Mouse (Mus musculus): ENCODE data around the gene Eif4a1. TPM values are rescaled to one million over a fixed set of nuclear protein-coding genes. Genes with fewer than 3 reads are reported as not detected.
A peak's percentile ranks its signal among the peaks of the same experiment; 100 is the strongest.

The Eif4a1 gene
- polyA plus RNA-seq, 1 experiment from 2014 or later = 729 TPM

GRCm38 (mm10) chr11:69684128-69684745, 12.0 kb upstream of the Eif4a1 start:
- H3K4me3 ChIP-seq (ENCODE audit: low read length) = no peak overlapping the region
- WGBS = 83% methylated on average over 12 of the region's 12 CpGs
- no peak overlapping the region for H3K9ac ChIP-seq (ENCODE audit: low read depth, low read length)
- no peaks in the 10 kb centered on the region for H3K27me3 ChIP-seq (ENCODE audit: control insufficient read depth, insufficient read depth, low read length)
- peaks cover 12% of the 10 kb centered on the region; the same call in 1 of the 2 replicates for H3K36me3 ChIP-seq (ENCODE audit: control insufficient read depth, insufficient read depth, low read length)
- no peak overlapping the region for H3K4me2 ChIP-seq (replicated peaks; ENCODE audit: low read depth, low read length)
- H3K4me1 ChIP-seq (ENCODE audit: control insufficient read depth, insufficient read depth, low read length) = peaks cover 29% of the 10 kb centered on the region; the same call in 1 of the 2 replicates
- no peak overlapping the region for H3K27ac ChIP-seq (ENCODE audit: low read depth, low read length)
- no peak for ATAC-seq (ENCODE audit: low FRiP score, low TSS enrichment)
- H3K9me3 ChIP-seq (ENCODE audit: control insufficient read depth, low read length) = no peaks in the 10 kb centered on the region

- Histone ChIP-seq H3K9ac (ENCODE audit: low read depth, low read length) (peak overlapping the region; percentile 40; the same call in 1 of the 2 replicates), H3K4me3 (ENCODE audit: low read length) (no peak overlapping the region), H3K36me3 (ENCODE audit: control insufficient read depth, insufficient read depth, low read length) (peaks cover 17% of the 10 kb centered on the region; the same call in 1 of the 2 replicates), H3K27me3 (ENCODE audit: control insufficient read depth, insufficient read depth, low read length) (no peaks in the 10 kb centered on the region), H3K27ac (ENCODE audit: low read depth, low read length) (peak overlapping the region; percentile 17; the same call in 1 of the 2 replicates), H3K9me3 (ENCODE audit: control insufficient read depth, low read length) (no peaks in the 10 kb centered on the region), H3K4me1 (ENCODE audit: control insufficient read depth, insufficient read depth, low read length) (peaks cover 29% of the 10 kb centered on the region; the same call in 1 of the 2 replicates), H3K4me2 (replicated peaks; ENCODE audit: low read depth, low read length) (no peak overlapping the region)
- ATAC-seq (ENCODE audit: low FRiP score, low TSS enrichment) = no peak
- 82% methylated on average over 7 of the region's 7 CpGs for WGBS
Measured at GRCm38 (mm10) chr11:69683576-69683975, 11.4 kb upstream of the Eif4a1 start.

DNA sequence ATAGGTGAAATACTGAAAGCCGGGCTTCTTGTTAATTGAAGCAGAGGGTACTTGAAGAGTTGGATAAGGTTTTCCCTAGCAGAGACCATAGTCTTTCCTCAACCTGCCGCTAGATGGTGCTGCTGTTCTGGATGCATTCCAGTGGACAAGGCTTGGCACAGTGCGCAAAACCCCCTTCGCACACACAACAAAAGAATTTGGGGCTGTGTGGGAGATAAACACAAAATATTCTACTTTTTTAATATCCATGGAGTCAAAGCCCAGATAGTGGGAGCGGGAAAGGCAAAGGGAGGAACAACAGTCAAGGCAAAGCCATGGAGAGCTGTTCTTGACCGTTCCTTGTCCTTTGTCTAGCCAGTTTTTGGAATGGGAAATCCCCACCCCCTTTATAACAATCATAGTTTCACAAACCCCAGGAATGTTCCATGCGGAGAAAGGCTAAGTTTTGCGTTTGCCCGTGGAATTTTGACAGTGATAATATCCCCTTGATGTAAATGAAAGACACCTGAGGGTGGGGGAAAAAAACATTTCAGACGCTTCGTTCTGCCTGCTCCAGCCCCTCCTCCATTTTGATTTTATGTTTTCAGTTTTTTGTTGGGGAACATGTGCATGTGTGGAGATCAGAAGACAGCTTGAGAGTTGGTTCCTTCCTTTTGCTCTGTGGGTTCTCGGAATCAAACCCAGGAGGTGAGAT, 10.8 kb upstream of the Eif4a1 start:
- 27% methylated on average over 12 of the region's 12 CpGs for WGBS
- Histone ChIP-seq H3K9ac (ENCODE audit: low read depth, low read length) (peak overlapping the region; percentile 40; the same call in 1 of the 2 replicates), H3K4me2 (replicated peaks; ENCODE audit: low read depth, low read length) (peak overlapping the region; percentile 72), H3K27ac (ENCODE audit: low read depth, low read length) (peak overlapping the region; percentile 17; the same call in 1 of the 2 replicates), H3K4me3 (ENCODE audit: low read length) (peak overlapping the region; percentile 83), H3K36me3 (ENCODE audit: control insufficient read depth, insufficient read depth, low read length) (peaks cover 23% of the 10 kb centered on the region), H3K9me3 (ENCODE audit: control insufficient read depth, low read length) (no peaks in the 10 kb centered on the region), H3K4me1 (ENCODE audit: control insufficient read depth, insufficient read depth, low read length) (peaks cover 29% of the 10 kb centered on the region; the same call in 1 of the 2 replicates), H3K27me3 (ENCODE audit: control insufficient read depth, insufficient read depth, low read length) (no peaks in the 10 kb centered on the region)
- peak; percentile 29; the same call in 1 of the 2 replicates for ATAC-seq (ENCODE audit: low FRiP score, low TSS enrichment)

DNA sequence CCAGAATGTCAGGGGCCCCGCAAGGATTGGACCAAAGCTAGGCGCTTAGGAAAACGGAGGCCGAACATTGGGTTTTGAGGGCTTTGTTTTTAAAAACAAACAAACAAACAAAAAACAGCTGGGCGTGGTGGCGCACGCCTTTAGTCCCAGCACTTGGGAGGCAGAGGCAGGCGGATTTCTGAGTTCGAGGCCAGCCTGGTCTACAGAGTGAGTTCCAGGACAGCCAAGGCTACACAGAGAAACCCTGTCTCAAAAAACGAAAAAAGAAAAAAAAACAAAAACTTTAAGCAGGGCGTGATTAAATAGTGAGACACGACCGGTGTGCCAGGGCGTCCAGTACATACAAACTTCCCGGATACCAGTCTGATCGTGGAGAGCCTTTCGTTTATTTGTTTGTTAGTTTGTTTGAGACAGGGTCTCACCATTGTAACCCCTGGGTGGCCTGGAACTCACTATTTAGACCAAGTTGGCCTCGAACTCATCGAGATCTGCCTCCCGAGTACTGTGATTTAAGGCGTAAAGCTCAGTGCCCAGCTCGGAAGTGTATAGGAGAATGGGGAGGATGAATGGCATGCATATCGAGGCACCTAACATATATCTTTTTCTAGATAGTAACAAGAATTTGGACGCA, 10.1 kb upstream of the Eif4a1 start:
- Histone ChIP-seq H3K27ac (ENCODE audit: low read depth, low read length) (peak overlapping the region; percentile 74; the same call in 1 of the 2 replicates), H3K9ac (ENCODE audit: low read depth, low read length) (peak overlapping the region; percentile 84), H3K27me3 (ENCODE audit: control insufficient read depth, insufficient read depth, low read length) (no peaks in the 10 kb centered on the region), H3K36me3 (ENCODE audit: control insufficient read depth, insufficient read depth, low read length) (peaks cover 30% of the 10 kb centered on the region), H3K4me2 (replicated peaks; ENCODE audit: low read depth, low read length) (peak overlapping the region; percentile 72), H3K4me1 (ENCODE audit: control insufficient read depth, insufficient read depth, low read length) (peaks cover 29% of the 10 kb centered on the region; the same call in 1 of the 2 replicates), H3K9me3 (ENCODE audit: control insufficient read depth, low read length) (no peaks in the 10 kb centered on the region), H3K4me3 (ENCODE audit: low read length) (peak overlapping the region; percentile 83)
- WGBS = 22% methylated on average over 24 of the region's 24 CpGs
- no peak for ATAC-seq (ENCODE audit: low FRiP score, low TSS enrichment)

DNA sequence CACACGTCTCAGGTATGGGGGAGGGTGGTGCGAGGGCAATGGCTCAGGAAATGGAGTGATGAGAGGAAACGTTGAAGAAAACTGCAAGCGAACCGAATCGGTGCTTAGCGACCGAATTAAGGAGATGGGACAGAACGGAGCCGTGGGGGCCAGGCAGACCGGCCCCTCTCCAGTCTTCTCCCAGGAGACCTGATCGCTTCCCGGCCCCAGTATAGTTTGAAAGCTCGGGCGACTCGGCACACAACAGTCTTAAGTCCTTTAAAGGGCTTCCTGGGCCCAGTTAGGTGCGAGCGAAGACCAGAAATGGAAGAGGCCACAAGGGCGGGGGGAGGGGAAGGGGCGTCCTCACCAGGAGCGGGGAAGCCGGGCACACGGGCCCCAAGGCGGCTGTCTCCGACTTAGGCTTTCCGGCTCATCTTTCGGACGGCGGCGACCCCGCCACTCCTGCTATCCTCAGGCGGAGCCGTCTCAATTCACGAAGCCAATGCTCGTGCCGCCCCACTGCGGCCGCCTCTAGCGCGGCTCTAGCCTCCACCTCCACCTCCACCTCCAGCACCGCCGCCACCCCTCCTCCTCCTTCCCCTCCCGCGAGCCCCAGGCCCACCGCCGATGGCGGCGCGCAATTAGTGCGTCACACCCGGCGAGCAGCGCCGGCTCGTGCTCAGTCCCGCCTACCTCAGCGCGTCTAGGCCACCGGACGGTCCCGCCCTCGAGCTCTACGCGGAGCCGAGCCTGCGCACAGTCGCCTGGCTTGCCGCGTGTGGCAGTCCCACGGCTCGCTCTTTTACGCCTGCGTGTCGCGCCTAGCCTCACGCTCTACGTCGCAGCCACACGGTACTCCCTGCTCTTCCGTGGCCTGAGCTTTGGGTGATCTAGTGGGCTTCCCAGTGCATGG, 9.3 kb upstream of the Eif4a1 start, which contains the start of gene Senp3:
TSS of gene Senp3 (minus strand) at position 771 of the 895 bp plus-strand sequence.
- Histone ChIP-seq H3K4me2 (replicated peaks; ENCODE audit: low read depth, low read length) (peak within 1 kb of the TSS; percentile 72), H3K9ac (ENCODE audit: low read depth, low read length) (peak within 1 kb of the TSS; percentile 84), H3K9me3 (ENCODE audit: control insufficient read depth, low read length) (no peaks in the 10 kb centered on the region), H3K27me3 (ENCODE audit: control insufficient read depth, insufficient read depth, low read length) (no peaks in the 10 kb centered on the region), H3K4me1 (ENCODE audit: control insufficient read depth, insufficient read depth, low read length) (peaks cover 23% of the 10 kb centered on the region; the same call in 1 of the 2 replicates), H3K27ac (ENCODE audit: low read depth, low read length) (peak within 1 kb of the TSS; percentile 74; the same call in 1 of the 2 replicates), H3K4me3 (ENCODE audit: low read length) (peak within 1 kb of the TSS; percentile 83), H3K36me3 (ENCODE audit: control insufficient read depth, insufficient read depth, low read length) (peaks cover 37% of the 10 kb centered on the region)
- WGBS = under 1% methylated on average over 79 of the region's 80 CpGs
- peak; percentile 97 for ATAC-seq (ENCODE audit: low FRiP score, low TSS enrichment)

GRCm38 (mm10) chr11:69680136-69680855, 8.1 kb upstream of the Eif4a1 start:
- WGBS = 94% methylated on average over 29 of the region's 30 CpGs
- peak overlapping the region; percentile 72 for H3K4me2 ChIP-seq (replicated peaks; ENCODE audit: low read depth, low read length)
- peaks cover 50% of the 10 kb centered on the region for H3K36me3 ChIP-seq (ENCODE audit: control insufficient read depth, insufficient read depth, low read length)
- H3K4me3 ChIP-seq (ENCODE audit: low read length) = peak overlapping the region; percentile 83; the same call in 1 of the 2 replicates
- no peak for ATAC-seq (ENCODE audit: low FRiP score, low TSS enrichment)
- no peaks in the 10 kb centered on the region for H3K27me3 ChIP-seq (ENCODE audit: control insufficient read depth, insufficient read depth, low read length)
- H3K9me3 ChIP-seq (ENCODE audit: control insufficient read depth, low read length) = no peaks in the 10 kb centered on the region
- peak overlapping the region; percentile 84 for H3K9ac ChIP-seq (ENCODE audit: low read depth, low read length)
- peaks cover 13% of the 10 kb centered on the region; the same call in 1 of the 2 replicates for H3K4me1 ChIP-seq (ENCODE audit: control insufficient read depth, insufficient read depth, low read length)
- H3K27ac ChIP-seq (ENCODE audit: low read depth, low read length) = no peak overlapping the region

DNA sequence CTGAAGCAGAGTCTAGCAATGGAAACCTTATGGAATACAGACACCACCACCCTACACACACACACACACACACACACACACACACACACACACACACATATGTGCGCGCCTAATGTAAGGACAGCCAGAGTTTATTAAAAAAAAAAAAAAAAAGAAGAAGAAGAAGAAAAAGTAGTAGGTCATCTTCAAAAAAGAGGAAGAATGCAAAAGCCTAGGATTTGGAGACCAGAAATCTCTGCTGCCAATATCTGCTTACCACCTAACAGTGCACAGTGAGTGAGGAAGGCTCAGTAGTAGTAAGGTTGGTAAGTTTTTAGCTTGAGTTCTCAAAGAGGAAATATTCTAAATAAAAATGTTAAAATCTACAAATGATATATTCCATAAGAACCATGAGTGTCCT, 6.9 kb upstream of the Eif4a1 start:
- no peak overlapping the region for H3K4me2 ChIP-seq (replicated peaks; ENCODE audit: low read depth, low read length)
- ATAC-seq (ENCODE audit: low FRiP score, low TSS enrichment) = no peak
- peaks cover 62% of the 10 kb centered on the region for H3K36me3 ChIP-seq (ENCODE audit: control insufficient read depth, insufficient read depth, low read length)
- H3K4me3 ChIP-seq (ENCODE audit: low read length) = no peak overlapping the region
- H3K9ac ChIP-seq (ENCODE audit: low read depth, low read length) = no peak overlapping the region
- no peaks in the 10 kb centered on the region for H3K27me3 ChIP-seq (ENCODE audit: control insufficient read depth, insufficient read depth, low read length)
- WGBS = 100% methylated on average over 2 of the region's 2 CpGs
- peaks cover 12% of the 10 kb centered on the region; the same call in 1 of the 2 replicates for H3K4me1 ChIP-seq (ENCODE audit: control insufficient read depth, insufficient read depth, low read length)
- no peak overlapping the region for H3K27ac ChIP-seq (ENCODE audit: low read depth, low read length)
- H3K9me3 ChIP-seq (ENCODE audit: control insufficient read depth, low read length) = no peaks in the 10 kb centered on the region

All from kidney, embryonic 14.5 days (tissue).